Mouse (Mus musculus) layer of hippocampus, adult 9-10 months (tissue): ENCODE measurements around the gene Cort.
A peak's percentile ranks its signal among the peaks of the same experiment; 100 is the strongest.

ENCODE experiments used
- DNase-seq: peaks from one replicate; pipeline ENCODE4 v3.0.0; 2022; ENCODE audit warnings: low spot score

Gene Cort

GRCm38 (mm10) chr4:149097956-149098355, 28.6 kb downstream of the Cort start:
- DNase-seq = no peak

GRCm38 (mm10) chr4:149091364-149091763, 35.2 kb downstream of the Cort start:
- DNase-seq = no peak

- no peak for DNase-seq
Observed at GRCm38 (mm10) chr4:149085381-149085780, 41.2 kb downstream of the Cort start.

GRCm38 (mm10) chr4:149081528-149081927, 45.0 kb downstream of the Cort start:
- no peak for DNase-seq

GRCm38 (mm10) chr4:149080111-149080510, 46.5 kb downstream of the Cort start:
- DNase-seq = no peak

GRCm38 (mm10) chr4:149079629-149080028, 46.9 kb downstream of the Cort start:
- no peak for DNase-seq

- DNase-seq = no peak
Observed at GRCm38 (mm10) chr4:149078261-149078660, 48.3 kb downstream of the Cort start.

GRCm38 (mm10) chr4:149075871-149076575, 50.5 kb downstream of the Cort start:
- peak; percentile 69 for DNase-seq

- no peak for DNase-seq
Observed at GRCm38 (mm10) chr4:149075073-149075472, 51.5 kb downstream of the Cort start.
